Mouse (Mus musculus): Measurements from ENCODE around the gene Galnt2. TPM values are rescaled to one million over a fixed set of nuclear protein-coding genes. Genes with fewer than 3 reads are reported as not detected.

Gene Galnt2
- polyA plus RNA-seq (2012; ENCODE audit: insufficient read depth, insufficient read length, missing spikeins): 34.1 and 54.4 TPM in 2 replicates

DNA sequence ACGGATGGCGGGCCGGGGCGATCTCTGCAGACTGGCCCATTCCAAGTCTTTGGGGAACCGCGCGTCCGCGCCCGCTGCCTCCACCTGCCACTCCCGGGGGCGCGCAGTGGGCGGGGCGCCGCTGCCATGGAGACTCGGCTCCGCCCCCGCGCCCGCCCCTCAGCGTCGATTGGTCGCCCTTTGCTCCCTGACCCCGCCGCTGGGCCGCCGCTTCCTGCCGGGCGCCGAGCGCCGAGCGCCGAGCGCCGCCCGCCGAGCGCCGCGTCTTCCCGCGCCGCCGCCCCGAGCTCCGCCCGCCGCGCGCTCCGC lies at the start of gene Galnt2:
Gene Galnt2 (plus strand): TSS at position 216 of the 309 bp plus-strand sequence.
- peak within 1 kb of the TSS; percentile 69 for H3K27ac ChIP-seq (replicated peaks; ENCODE audit: low read depth, low read length)
- H3K4me1 ChIP-seq (ENCODE audit: control insufficient read depth, insufficient read depth, insufficient read length, low read length): no peaks in the 10 kb centered on the region
- H3K4me3 ChIP-seq (ENCODE audit: insufficient read depth, low read depth, low read length): peak within 1 kb of the TSS; percentile 83

DNA sequence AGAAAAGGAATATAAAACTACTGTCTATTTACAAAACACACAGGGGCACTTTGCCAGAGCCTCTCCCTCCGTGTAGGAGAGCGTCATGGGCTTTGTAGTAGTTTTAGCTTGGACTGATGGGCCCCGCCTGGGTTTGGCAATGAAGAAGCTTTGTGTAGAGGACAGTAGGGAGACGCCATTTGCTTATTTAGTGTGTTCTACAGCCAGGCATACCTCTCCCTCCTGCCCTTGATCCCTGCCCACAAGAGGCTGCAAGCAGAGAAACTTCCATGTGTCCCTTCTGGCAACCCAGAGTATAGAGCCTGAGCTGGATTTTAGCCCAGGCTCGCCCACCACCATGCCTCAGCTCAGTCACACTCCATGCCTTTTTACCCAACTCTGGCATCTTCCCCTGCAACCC lies 49.4 kb upstream of the Galnt2 start:
- Histone ChIP-seq H3K4me3 (ENCODE audit: insufficient read depth, low read depth, low read length) (no peak overlapping the region), H3K4me1 (ENCODE audit: control insufficient read depth, insufficient read depth, insufficient read length, low read length) (peaks cover 16% of the 10 kb centered on the region), H3K27ac (replicated peaks; ENCODE audit: low read depth, low read length) (no peak overlapping the region)

DNA sequence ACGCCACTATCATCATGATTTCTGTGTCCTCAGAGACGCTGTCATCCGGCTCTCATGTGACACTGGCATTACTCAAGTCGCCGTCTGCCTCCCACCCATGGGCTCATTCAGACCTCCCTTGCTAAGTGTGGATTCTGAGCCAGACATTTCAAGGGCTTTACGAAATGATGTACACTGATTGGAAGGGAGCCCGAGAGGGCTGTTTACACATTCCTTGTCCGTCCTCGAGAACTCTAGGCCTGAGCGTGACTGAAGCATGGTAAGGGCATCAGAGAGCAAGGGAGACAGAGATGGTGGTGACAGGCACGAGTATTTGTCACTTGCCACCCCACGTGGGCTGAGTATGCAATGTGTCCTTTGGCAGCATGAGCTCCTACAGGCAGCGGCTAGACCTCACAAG lies 49.0 kb upstream of the Galnt2 start:
- Histone ChIP-seq H3K4me1 (ENCODE audit: control insufficient read depth, insufficient read depth, insufficient read length, low read length) (peaks cover 16% of the 10 kb centered on the region), H3K27ac (replicated peaks; ENCODE audit: low read depth, low read length) (peak overlapping the region; percentile 56; the same call in 1 of the 2 replicates), H3K4me3 (ENCODE audit: insufficient read depth, low read depth, low read length) (no peak overlapping the region)

DNA sequence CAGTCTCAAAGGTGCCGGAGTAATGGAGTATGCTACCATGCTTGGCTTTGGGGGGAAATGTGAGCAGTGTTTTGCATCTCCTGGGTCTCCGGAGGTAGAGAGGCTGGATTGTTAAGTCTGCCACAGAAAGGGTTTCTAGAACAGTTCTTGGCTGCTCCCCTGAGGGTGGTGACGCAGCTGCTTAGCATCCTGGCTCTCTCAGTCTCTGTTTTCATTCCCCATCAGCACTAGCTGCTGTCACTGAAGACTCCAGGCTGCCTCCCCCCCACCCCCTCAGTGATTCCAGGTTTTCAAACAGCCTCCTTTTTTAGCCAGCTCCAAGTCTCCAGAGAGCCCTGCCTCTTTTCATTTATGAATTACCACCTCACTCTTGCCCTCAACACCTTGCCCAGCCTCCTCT lies 47.1 kb upstream of the Galnt2 start:
- Histone ChIP-seq H3K4me3 (ENCODE audit: insufficient read depth, low read depth, low read length) (no peak overlapping the region), H3K27ac (replicated peaks; ENCODE audit: low read depth, low read length) (no peak overlapping the region), H3K4me1 (ENCODE audit: control insufficient read depth, insufficient read depth, insufficient read length, low read length) (peaks cover 12% of the 10 kb centered on the region)

DNA sequence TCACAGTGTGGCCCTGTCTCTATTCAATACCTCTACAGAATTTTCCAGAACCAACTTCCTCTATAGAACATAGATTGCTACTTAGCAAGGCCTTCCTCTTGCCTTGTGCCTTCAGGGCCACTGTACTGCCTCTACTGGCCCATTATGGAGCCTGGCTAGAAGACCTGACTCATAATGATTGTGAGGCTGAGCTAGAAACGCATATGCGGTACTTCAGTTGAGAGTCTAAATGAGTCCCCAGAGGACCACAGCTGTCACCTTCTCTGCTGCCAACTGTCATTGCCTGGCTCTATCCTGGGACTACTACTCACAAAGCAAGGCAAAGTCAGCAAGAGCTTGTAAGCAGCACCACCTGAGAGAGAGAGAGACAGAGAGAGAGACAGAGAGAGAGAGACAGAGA lies 46.7 kb upstream of the Galnt2 start:
- H3K4me3 ChIP-seq (ENCODE audit: insufficient read depth, low read depth, low read length): no peak overlapping the region
- no peak overlapping the region for H3K27ac ChIP-seq (replicated peaks; ENCODE audit: low read depth, low read length)
- peaks cover 12% of the 10 kb centered on the region for H3K4me1 ChIP-seq (ENCODE audit: control insufficient read depth, insufficient read depth, insufficient read length, low read length)

DNA sequence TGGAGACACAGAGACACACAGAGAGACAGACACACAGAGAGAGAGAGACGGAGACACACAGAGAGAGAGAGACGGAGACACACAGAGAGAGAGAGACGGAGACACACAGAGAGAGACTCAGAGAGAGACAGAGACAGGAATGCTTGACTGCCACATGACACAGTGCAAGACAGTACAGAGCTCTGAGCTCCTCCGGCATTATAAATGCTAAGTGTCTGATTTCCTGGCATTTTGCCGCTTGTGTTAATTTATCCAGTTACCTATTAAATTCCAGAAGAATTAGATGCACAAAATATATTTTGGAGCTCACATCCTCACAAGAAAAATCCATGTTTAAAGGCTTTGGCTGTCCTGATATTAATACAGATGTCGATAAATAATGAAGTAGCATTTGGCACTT lies 46.1 kb upstream of the Galnt2 start:
- H3K4me1 ChIP-seq (ENCODE audit: control insufficient read depth, insufficient read depth, insufficient read length, low read length): peaks cover 12% of the 10 kb centered on the region
- H3K27ac ChIP-seq (replicated peaks; ENCODE audit: low read depth, low read length): no peak overlapping the region
- no peak overlapping the region for H3K4me3 ChIP-seq (ENCODE audit: insufficient read depth, low read depth, low read length)

DNA sequence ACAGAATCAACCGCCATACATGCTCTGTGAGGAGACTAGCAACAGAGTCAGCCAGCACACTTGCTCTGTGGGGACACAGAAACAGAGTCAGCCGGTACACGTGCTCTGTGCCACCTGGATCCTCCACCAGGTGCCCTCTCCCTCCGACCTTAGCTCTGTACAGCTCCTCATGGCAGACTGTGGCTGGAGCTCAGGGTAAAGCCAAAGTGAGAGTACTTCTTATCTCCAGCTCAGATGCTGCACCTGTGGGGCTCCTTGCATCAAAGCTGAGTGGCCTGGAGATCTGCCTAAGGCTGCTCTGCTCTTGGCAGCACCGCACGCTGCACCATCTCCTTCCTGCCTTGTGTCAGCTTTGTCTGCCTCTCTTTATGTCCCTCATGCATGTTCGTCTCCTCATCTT lies 40.8 kb upstream of the Galnt2 start:
- H3K4me3 ChIP-seq (ENCODE audit: insufficient read depth, low read depth, low read length): no peak overlapping the region
- no peak overlapping the region for H3K27ac ChIP-seq (replicated peaks; ENCODE audit: low read depth, low read length)
- H3K4me1 ChIP-seq (ENCODE audit: control insufficient read depth, insufficient read depth, insufficient read length, low read length): peaks cover 8% of the 10 kb centered on the region

DNA sequence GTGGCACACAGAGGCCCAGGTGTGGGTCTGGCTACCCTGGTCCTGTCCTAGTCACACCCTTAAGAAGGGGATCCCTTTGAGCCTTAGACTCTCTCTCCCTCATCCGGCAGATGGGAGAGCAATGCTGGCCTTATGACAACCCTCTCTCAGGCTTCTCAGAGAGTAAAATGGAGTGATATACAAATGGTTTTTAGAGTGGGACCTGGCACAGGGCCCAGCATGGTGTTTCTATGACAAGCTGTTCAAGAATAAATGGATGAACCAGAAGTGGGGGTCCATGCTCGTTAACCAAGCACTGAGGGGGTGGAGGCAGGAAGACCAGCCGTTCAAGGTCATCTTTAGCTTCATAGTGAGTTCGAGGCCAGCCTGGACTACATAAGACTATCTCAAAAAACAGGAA lies 38.9 kb upstream of the Galnt2 start:
- no peak overlapping the region for H3K4me3 ChIP-seq (ENCODE audit: insufficient read depth, low read depth, low read length)
- H3K27ac ChIP-seq (replicated peaks; ENCODE audit: low read depth, low read length): peak overlapping the region; percentile 39
- peaks cover 18% of the 10 kb centered on the region for H3K4me1 ChIP-seq (ENCODE audit: control insufficient read depth, insufficient read depth, insufficient read length, low read length)

DNA sequence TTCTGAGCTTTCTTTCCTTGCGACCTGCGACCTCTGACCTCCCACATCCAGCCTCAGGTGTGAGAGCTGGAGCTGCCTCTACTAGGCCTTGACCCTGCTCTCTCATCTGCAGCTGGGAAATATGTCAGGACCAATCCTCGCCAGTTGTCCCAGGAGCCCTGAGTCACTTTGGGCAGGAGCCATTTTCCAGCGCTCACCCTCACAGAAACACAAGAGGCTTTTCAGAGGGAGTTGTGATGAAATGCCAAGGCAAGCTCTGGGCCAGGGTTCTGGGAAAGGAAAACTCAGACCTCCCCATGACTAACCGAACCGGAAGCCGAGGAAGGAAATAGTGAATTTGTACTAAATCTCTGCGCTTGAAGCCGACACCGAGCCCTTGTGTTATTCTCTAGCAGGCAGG lies 38.2 kb upstream of the Galnt2 start:
- Histone ChIP-seq H3K4me1 (ENCODE audit: control insufficient read depth, insufficient read depth, insufficient read length, low read length) (peaks cover 18% of the 10 kb centered on the region), H3K4me3 (ENCODE audit: insufficient read depth, low read depth, low read length) (no peak overlapping the region), H3K27ac (replicated peaks; ENCODE audit: low read depth, low read length) (peak overlapping the region; percentile 81)

DNA sequence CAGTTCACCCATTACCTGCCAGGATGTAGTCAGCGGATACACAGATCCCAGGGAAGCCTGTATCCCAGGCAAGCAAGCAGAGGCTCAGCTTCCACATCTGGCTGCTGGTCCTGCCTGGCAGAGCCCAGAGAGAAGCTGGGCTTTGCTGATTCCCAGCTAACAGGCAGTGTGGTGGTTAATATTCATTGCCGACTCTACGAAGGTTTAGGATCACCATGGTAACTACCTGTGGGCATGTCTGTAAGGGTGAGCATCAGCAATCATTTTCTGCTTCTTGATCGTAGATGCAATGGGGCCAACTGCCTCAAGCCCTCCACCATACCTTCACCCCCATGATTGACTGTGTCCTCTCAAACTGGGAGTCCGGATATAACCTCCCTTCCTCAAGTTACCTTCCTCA lies 37.2 kb upstream of the Galnt2 start:
- Histone ChIP-seq H3K4me1 (ENCODE audit: control insufficient read depth, insufficient read depth, insufficient read length, low read length) (peaks cover 18% of the 10 kb centered on the region), H3K4me3 (ENCODE audit: insufficient read depth, low read depth, low read length) (no peak overlapping the region), H3K27ac (replicated peaks; ENCODE audit: low read depth, low read length) (no peak overlapping the region)

DNA sequence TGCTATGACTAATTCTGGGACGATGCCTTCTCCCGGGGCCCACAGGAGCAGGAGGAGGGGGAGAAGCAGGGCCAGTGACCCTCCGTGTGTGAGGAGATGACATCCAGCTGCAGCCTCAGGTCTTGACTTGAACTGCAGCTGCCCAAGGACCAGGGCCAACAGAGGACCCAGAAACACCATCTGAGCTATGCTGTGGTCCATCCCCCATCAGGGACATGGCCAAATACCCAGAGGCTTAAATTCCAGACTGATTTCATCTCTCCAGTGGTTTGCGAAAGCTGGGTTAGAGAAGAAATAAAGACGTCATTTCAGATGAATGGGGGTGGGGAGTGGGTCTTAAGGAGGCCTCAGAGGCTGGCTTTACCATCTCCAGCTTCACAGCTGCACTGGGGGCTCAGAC lies 35.0 kb upstream of the Galnt2 start:
- Histone ChIP-seq H3K4me1 (ENCODE audit: control insufficient read depth, insufficient read depth, insufficient read length, low read length) (peaks cover 23% of the 10 kb centered on the region), H3K27ac (replicated peaks; ENCODE audit: low read depth, low read length) (peak overlapping the region; percentile 89), H3K4me3 (ENCODE audit: insufficient read depth, low read depth, low read length) (no peak overlapping the region)

DNA sequence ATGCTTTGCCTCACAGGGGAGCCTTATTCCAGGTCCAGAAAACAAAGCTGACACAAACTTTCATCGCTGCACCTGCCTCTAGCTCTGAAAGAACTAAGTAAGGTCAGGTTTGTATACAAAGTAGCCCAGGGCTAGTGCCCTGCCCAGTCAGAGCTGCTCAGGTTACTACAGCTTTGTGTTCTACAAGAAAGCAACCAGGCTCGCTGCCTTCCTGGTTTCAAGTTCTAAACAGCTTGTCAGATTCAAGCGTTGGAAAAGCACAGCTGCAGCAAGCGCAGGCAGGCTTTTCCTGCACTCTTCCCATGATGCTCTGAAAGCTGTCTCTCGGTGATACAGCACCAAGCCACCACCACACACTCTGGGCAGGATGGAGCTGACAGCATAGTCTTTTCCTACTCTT lies 34.4 kb upstream of the Galnt2 start:
- peaks cover 28% of the 10 kb centered on the region for H3K4me1 ChIP-seq (ENCODE audit: control insufficient read depth, insufficient read depth, insufficient read length, low read length)
- peak overlapping the region; percentile 89 for H3K27ac ChIP-seq (replicated peaks; ENCODE audit: low read depth, low read length)
- H3K4me3 ChIP-seq (ENCODE audit: insufficient read depth, low read depth, low read length): no peak overlapping the region

DNA sequence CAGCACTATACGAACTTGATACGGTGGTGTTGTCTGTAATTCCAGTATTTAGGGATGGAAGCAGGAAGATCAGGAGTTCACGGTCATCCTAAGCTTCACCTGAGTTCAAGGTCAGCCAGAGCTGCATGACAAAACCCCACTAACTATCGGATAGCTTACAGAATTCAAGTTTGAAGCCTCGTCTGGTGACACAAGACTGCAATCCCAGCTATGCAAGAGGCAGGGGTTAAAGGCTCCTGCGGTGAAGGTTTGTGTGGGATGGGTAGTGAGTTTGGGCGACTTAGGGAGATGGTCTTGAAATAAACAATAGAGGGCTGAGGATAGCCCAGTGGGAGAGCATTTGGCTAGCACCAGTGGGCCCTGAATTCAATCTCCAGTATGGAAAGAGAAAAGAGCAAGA lies 33.0 kb upstream of the Galnt2 start:
- no peak overlapping the region for H3K4me3 ChIP-seq (ENCODE audit: insufficient read depth, low read depth, low read length)
- peaks cover 25% of the 10 kb centered on the region for H3K4me1 ChIP-seq (ENCODE audit: control insufficient read depth, insufficient read depth, insufficient read length, low read length)
- no peak overlapping the region for H3K27ac ChIP-seq (replicated peaks; ENCODE audit: low read depth, low read length)

DNA sequence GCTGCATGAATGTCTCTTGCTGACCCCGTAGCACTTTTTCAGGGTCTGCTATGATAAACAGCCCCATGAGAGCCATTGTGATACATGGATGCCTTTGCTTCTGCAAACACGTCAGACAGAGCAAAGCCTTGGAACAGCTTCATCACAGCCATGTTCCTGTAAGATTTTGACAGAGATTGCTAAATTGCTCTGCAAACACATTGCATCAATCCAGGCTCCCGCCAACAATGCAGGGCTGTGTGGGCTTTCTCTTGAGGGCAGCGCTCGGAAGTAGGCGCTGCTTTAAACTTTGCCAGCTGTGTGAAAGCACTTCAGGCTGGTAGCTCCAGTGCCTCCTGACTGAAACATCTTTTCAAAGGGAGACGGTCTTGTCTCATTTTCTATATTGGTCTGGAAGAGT lies 30.8 kb upstream of the Galnt2 start:
- no peak overlapping the region for H3K4me3 ChIP-seq (ENCODE audit: insufficient read depth, low read depth, low read length)
- H3K27ac ChIP-seq (replicated peaks; ENCODE audit: low read depth, low read length): peak overlapping the region; percentile 75
- H3K4me1 ChIP-seq (ENCODE audit: control insufficient read depth, insufficient read depth, insufficient read length, low read length): peaks cover 20% of the 10 kb centered on the region

DNA sequence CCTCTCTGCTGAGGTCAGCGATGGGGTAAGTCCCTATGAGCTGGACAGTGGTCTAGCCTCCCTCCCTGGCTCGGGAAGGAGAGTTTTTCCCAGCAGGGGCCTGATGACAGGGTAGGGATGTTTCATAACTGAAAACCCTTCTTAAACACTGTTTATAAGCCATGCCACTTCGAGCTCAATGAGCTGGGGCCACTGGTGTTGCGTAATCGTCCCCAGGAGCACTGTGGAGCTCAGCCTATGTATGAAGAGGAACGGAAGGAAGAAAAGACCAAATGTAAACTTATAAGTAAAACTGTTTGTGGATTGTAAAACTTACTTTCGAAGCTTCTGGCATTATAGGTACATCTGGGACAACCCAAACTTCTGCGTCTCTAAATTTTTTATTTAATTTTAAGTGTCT lies 29.5 kb upstream of the Galnt2 start:
- H3K4me1 ChIP-seq (ENCODE audit: control insufficient read depth, insufficient read depth, insufficient read length, low read length): peaks cover 14% of the 10 kb centered on the region
- H3K27ac ChIP-seq (replicated peaks; ENCODE audit: low read depth, low read length): peak overlapping the region; percentile 75
- H3K4me3 ChIP-seq (ENCODE audit: insufficient read depth, low read depth, low read length): no peak overlapping the region

DNA sequence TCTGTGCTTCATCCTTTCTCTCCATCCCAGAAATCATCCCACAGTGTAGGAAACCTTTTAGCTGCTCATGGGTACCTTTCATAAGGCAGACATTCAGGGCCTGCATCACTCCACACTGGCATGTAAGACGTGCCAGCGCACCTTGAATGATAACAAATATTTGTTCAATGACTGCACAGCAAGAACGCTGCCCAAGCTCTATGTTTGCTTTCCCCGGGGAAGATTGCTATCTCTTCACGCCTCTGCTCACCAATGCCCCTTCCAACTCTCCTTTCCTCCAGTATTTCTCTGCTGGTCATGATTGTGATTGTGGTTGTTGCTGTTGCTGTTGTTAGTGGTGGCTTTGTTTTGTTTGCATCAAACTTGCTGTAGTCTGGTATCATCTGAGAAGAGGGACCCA lies 28.3 kb upstream of the Galnt2 start:
- H3K27ac ChIP-seq (replicated peaks; ENCODE audit: low read depth, low read length): no peak overlapping the region
- peaks cover 10% of the 10 kb centered on the region; the same call in 1 of the 2 replicates for H3K4me1 ChIP-seq (ENCODE audit: control insufficient read depth, insufficient read depth, insufficient read length, low read length)
- no peak overlapping the region for H3K4me3 ChIP-seq (ENCODE audit: insufficient read depth, low read depth, low read length)

Data from brown adipose tissue, adult 24 weeks (tissue).